Mouse (Mus musculus): Measurements from ENCODE around the gene Coro6. TPM values are rescaled to one million over a fixed set of nuclear protein-coding genes. Genes with fewer than 3 reads are reported as not detected.

Gene Coro6
- total RNA-seq, 1 experiment from 2014 or later = 3.6 TPM

DNA sequence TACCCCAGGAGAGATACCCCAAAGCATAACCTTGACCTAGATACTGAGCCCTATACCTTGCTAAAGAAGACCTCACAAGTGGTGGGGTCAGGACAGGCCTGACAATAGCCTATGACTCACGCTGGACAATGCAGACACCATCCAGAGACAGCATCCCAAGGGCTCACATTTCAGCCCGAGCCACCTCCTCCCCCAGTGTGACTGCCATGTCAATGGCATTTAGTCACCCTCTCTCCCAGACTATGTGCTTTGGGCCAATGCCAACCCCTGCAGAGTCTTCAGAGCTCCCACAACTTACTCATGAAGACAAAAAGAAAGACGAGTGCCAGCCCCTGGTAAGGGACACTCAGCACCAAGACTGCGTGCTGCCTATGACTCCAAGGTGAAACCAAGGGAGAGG lies 2.5 kb downstream of the Coro6 start:
- peak; percentile 86 for DNase-seq

DNA sequence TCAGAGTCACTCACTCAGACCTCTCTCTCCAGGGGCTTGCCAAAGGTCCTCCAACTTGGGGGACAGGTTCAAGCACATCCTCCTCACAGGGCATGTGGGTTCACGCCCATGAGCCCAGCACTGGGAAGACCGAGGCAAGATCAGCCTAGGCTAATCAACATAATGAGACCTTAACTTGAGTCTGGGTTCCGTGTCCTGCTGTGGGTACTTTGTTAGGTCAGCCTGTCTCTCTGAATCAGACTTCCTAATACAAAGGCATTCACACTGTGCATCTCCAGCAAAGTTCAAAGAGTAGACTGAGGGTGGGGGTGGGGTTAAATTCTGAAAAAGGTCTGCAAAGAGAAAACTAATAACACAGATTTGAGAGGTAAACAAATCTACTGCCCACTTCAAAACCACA lies 2.9 kb downstream of the Coro6 start:
- DNase-seq = no peak

DNA sequence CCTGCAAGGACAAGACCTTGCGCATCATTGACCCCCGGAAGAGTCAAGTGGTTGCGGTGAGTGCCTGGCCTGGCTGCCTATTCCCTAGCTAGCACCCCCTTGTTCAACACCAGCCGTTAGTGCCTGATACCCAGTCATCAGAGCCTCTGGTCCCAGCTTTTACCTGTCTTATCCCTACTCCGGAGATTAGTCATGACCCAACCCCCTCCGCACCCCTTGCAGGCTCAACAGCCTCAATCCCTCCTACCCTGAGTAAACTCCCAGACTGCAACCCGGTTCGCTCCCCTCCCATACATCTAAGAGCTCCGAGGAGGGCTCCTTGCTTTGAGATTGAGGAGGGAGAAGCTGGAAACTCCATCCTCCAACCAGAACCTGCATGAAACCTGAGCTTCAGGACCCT lies 4.3 kb downstream of the Coro6 start:
- DNase-seq = no peak

DNA sequence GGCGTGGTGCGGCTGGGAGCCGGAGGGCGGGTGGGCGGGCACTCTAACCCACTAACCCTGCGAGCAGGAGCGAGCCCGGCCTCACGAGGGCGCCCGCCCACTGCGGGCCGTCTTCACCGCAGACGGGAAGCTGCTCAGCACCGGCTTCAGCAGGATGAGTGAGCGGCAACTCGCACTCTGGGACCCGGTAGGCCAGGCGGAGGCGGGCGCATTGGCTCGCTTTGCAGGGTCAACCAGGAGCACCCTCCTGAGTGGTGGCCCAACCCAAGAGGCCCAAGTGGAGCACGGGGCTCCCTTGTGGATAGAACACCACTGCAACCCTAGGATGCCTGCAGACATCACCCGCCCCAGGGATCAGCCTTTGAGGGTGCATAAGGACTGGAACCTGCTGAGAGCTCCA lies 4.9 kb downstream of the Coro6 start:
- peak; percentile 88 for DNase-seq

GRCm38 (mm10) chr11:77467784-77468183 lies 5.6 kb downstream of the Coro6 start:
- DNase-seq = peak; percentile 93

DNA sequence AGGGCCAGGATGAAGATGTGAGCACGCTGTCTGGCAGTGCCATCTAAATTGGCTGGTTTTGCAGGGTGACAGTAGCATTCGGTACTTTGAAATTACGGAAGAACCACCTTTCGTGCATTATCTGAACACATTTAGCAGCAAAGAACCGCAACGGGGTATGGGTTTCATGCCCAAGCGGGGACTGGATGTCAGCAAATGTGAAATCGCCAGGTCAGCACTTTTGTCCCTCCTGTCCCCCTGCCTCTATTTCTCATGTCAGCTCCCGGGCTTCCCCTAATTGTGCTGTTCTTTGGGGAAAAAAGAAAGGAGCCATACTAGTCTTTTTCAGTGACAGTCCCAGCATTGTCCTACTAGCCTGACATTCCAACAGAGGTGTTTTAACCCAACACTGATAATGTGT lies 6.2 kb downstream of the Coro6 start:
- no peak for DNase-seq

- DNase-seq = no peak
These were observed 9.2 kb downstream of the Coro6 start for GRCm38 (mm10) chr11:77471407-77471806.

- DNase-seq = no peak
These were observed 10.6 kb downstream of the Coro6 start for GRCm38 (mm10) chr11:77472775-77473174.

DNA sequence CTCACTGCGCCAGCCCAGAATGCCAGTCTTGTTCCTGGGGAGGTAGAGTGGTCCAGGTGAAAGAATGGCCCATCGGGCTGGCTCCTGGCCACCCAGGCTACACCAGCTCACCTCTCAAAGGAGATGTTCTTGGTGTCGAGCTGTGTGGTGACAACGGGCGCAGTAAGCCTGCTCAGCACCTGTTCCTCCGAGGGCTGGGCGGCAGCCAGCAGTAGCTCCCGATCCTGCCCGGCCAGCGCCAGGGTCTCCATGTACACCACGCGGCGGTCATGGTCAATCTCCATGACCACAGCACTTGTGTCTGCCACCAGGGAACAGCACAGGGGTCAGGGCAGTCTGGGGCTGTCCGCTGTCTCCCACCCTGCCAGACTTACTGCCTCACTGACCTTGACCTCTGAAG lies 14.0 kb downstream of the Coro6 start:
- no peak for DNase-seq

DNA sequence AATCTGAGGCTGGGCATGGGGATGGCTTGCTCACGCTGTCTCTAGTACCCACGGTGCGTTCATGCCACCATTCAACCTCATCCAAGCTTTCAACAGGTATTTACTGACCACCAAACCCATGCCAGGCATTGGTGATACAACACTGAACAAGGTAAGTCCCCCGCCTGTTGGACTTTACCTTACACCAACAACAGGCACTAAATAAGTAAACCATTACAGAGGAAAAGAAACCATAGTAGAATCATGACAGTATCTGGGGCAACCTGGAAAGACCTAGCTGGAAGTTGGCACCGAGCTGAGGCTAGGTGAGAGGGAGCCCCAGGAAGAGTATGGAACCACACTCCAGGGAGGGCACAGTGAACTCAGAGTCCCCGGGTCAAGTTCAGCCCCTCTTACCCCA lies 14.7 kb downstream of the Coro6 start:
- no peak for DNase-seq

- DNase-seq = no peak
These were observed 20.8 kb downstream of the Coro6 start for GRCm38 (mm10) chr11:77483043-77483442.

DNA sequence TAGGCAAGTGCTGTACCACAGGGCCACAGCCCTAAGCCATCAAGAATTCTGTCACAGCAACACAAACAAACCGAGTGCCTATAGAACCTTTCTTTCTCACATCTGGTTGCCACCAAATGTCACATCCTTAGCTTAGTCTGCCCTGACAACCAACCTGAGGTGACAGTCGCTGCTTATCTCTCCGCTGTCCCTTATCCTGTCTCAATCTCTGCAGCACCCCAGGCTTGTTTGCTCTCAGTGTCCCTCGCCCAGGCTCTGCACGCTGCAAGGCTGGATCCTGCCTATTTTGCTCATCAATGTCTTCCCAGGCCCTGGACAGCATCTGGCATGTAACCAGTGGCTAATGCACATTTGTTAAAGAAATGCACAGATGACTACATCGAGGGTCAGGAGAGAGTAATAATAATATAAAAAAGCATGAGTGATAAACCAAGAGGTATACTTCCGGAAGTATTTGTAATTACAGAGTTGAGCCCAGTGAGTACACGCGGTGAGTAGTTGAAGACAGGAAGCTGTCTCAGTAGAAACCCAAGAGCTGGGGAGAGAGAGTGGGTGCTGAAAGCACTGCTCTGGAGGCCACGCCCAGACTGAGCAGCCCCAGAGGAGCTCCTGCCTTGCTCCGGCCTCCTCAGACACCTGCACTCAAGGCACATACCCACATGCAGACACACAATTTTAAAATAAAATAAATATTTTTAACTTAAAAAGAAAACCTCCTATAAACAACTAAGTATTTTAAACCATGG lies 21.5 kb downstream of the Coro6 start:
- no peak for DNase-seq

DNA sequence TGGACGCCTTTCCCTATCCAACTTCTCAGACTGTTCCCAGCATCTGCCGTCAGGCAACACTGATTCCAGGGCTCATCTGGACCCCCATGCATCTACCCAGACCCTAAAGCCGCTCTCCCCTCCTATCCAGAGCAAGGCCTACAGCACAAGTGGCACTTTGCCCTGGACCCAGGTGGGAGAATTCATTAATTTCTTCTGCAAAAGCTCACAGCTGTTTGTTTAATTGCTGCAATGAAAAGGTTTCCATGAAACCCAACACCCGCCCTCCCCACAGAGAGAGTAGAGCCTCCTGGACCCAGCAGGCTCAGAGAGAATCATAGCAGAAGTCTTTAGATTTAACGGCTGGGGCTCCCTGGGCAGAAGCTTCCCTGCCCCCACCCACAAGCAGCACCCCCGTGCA lies 23.0 kb downstream of the Coro6 start:
- no peak for DNase-seq

DNA sequence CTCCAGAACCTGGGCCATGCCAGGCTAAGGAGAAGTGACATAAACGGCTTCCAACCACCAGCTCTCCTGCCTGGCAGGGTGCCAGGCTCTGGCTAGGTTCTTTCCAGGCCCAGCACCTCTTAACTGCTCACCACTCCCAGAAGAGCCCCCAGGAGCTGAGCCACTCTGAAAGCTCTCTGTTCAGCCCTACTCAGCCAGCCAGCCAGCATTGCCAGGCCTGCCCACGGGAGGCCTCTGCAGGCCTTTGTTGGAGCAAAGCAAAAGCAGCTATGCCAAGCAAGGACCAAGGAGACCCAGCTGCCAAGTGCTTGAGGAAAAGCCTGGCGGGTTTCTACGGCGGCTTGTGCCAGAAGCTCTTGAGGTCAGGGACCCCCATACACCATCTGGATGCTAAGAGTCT lies 24.6 kb downstream of the Coro6 start:
- DNase-seq = peak; percentile 42

DNA sequence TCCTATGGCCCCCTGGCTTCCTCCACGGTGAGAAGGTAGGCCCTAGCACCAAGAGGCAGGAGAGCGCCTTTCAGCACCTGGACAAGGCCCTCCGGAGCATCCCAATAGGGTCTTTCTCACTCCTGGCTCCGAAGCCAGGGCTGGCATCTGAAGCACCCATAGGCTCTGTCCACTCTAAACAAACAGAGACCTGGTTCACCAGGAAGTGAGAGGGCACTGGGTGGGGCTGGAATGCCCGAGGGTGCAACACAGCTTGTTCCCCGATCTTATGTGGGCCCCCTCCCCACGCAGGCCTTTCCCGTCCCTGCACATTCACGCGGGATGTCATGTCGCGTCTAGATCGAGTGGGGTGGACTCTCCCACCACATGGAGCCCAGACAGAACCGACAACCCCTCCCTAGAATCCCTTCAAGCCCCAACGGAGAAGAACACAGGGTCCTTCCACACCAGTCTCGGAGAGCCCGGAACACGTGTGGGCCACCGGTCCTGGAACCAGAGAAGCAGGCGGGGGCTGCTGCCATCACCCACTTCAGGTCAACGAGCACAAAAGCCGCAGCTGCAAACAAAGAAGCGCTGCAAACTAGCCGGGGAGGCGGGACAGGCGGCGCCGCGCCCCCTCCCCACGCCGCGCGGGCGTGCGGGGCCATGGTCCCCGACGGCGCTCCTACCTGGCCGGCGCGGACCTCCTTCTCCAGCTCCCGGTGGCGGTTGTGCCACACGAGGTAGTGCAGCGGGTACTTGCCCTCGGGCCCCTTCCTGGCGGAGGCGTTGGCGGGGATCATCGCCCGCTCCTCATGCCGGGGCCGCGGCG lies 26.8 kb downstream of the Coro6 start:
- DNase-seq = peak; percentile 9

- peak; percentile 83 for DNase-seq
These were observed 27.5 kb downstream of the Coro6 start, which contains the start of gene Ankrd13b for GRCm38 (mm10) chr11:77489591-77490235. Ankrd13b (minus strand) TSS chr11:77489678.

GRCm38 (mm10) chr11:77490451-77490850 lies 28.2 kb downstream of the Coro6 start:
- DNase-seq = no peak

DNA sequence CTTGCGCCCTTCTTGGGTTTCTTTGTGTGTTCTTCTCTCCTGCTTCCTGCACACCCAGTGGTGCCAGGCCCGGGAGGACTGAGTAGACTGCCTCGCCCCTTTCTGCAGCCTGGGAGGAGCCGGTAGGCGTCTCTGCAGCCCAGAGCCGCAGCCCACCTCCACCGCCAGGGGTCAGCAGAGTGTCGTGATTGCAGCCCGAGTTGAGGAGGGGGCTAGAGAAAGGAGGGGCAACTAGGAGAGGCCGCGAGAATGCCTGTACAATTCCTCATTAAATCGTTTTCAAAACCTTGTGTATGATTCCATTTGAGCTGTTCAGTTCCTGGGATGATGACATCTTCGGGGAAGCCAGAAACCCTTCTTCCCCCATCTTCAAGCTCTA lies 28.9 kb downstream of the Coro6 start:
- DNase-seq = peak; percentile 95

DNA sequence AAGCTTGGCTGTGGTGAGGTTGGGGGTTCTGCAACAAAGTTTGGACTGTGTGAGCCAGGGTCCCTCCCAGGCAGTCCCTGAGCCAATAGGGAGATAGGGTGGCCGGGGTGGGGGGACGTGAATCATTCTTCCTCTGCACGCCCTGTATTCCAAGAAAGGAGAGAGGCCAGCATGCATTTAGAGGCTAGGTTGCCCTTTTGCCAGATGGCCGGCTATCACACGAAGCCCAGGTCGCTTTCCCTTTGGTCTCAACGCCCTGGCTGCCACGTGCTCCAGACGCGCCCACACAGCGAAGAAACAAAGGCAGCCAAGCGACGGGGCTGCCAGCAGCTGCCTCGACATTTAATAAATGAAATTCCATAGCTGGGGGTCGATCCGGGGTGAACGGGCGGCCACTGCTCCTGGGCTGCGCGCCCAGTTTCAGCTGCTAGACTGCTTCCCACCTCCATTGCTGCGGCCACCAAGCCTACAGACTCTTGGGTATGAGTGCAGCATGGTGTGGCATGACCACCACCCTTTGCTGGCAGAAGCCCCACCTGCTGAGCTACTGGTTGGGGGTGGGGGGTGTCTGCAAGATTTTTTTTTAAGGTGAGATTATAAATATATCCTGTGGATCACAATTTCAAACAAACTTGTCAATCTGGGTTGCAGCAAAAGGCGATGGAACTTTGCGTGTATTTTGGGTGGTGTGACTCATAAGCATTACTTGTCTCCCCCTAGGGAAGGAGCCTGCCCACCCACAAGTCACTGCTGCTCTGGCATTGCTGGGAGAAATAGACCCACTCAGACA lies 29.5 kb downstream of the Coro6 start:
- DNase-seq = peak; percentile 71

- no peak for DNase-seq
These were observed 30.2 kb downstream of the Coro6 start for GRCm38 (mm10) chr11:77492311-77492871.

GRCm38 (mm10) chr11:77492911-77493332 lies 30.7 kb downstream of the Coro6 start:
- DNase-seq = peak; percentile 97

All from adrenal gland, postnatal 14 days (tissue).